Mouse (Mus musculus) limb, embryonic 10.5 days (tissue): ENCODE results near the gene 4921524J17Rik. TPM values are rescaled to one million over a fixed set of nuclear protein-coding genes. Genes with fewer than 3 reads are reported as not detected.

Experiments used
- DNase-seq: peaks from one replicate; pipeline ENCODE4 v3.0.0-alpha.2; 2017; ENCODE audit warnings: low spot score
- H3K27ac ChIP-seq: fragments of 300-500 bp; sonication (generic); 2 replicates; pipeline ENCODE4 v1.5.1; 2016; ENCODE audit warnings: mild to moderate bottlenecking
- H3K27me3 ChIP-seq: fragments of 300-500 bp; sonication (generic); 2 replicates; pipeline ENCODE4 v1.6.1; 2016; ENCODE audit warnings: low read depth, mild to moderate bottlenecking; ENCODE audit not compliant: poor library complexity, severe bottlenecking
- H3K36me3 ChIP-seq: fragments of 300-500 bp; sonication (generic); 2 replicates; pipeline ENCODE4 v1.6.1; 2016; ENCODE audit warnings: mild to moderate bottlenecking, moderate library complexity
- H3K4me1 ChIP-seq: fragments of 300-500 bp; sonication (generic); 2 replicates; pipeline ENCODE4 v1.6.1; 2016
- H3K4me3 ChIP-seq: fragments of 300-500 bp; sonication (generic); 2 replicates; pipeline ENCODE4 v1.5.1; 2016; ENCODE audit warnings: mild to moderate bottlenecking, moderate library complexity
- H3K9me3 ChIP-seq: fragments of 300-500 bp; sonication (generic); replicated peaks from 2 replicates; pipeline ENCODE4 v1.6.1; 2016; ENCODE audit warnings: mild to moderate bottlenecking
- WGBS: fragments of 180-500 bp; shearing (Covaris S2); methylation state at CpG from one replicate; pipeline ENCODE4 v1.1.7; 2016; 5-methylcytosine and 5-hydroxymethylcytosine counted together
- polyA plus RNA-seq: library from polyadenylated mRNA; unstranded; fragments of >200 nt; fragmentation: Nextera tagmentation; extraction: Ambion mirVana; gene quantifications from 2 replicates; pipeline ENCODE4 v1.2.1, GENCODE M21; 2016

4921524J17Rik gene
- polyA plus RNA-seq = 41.4 and 44.1 TPM in 2 replicates

- Histone ChIP-seq H3K27ac (peak within 1 kb of the TSS; percentile 96), H3K4me3 (peak within 1 kb of the TSS; percentile 86), H3K27me3 (no peaks in the 10 kb centered on the region), H3K4me1 (peaks cover 17% of the 10 kb centered on the region), H3K9me3 (no peaks in the 10 kb centered on the region), H3K36me3 (no peaks in the 10 kb centered on the region)
- WGBS = under 1% methylated on average over 83 of the region's 85 CpGs
- peak; percentile 98 for DNase-seq
Measured at GRCm38 (mm10) chr8:85432168-85433016, at the start of gene 4921524J17Rik. Gene 4921524J17Rik (minus strand): TSS chr8:85432833.

- H3K4me1 ChIP-seq = peaks cover 10% of the 10 kb centered on the region
- WGBS = 63% methylated on average over 6 of the region's 6 CpGs
- no peaks in the 10 kb centered on the region for H3K27me3 ChIP-seq
- H3K27ac ChIP-seq = no peak overlapping the region
- no peaks in the 10 kb centered on the region for H3K9me3 ChIP-seq
- DNase-seq = no peak
- no peak overlapping the region for H3K4me3 ChIP-seq
- no peaks in the 10 kb centered on the region for H3K36me3 ChIP-seq
Measured at GRCm38 (mm10) chr8:85482427-85482826, 49.8 kb upstream of the 4921524J17Rik start.

DNA sequence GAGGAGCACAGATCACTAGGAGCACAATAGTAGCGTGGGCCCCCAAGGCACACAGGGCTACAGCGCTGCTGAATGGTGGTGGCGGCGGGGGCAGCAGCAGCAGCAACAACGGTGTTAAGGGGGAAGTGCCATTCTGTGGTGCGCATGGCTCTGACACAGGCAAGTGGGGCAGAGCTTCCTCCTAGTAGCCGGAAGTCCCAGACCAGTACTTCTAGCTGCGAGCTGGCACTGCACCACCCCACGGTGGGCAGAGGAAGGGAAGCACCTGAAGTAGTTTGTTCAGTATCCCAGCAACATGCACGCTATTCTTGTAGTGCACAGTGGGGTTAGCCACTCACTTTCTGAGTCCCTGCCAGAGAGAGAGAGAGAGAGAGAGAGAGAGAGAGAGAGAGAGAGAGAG is 49.3 kb upstream of the 4921524J17Rik start:
- no peaks in the 10 kb centered on the region for H3K36me3 ChIP-seq
- H3K4me3 ChIP-seq = 0 out of 2 replicates have a peak overlapping the region, but pooled peaks have one; percentile 3
- no peaks in the 10 kb centered on the region for H3K27me3 ChIP-seq
- H3K9me3 ChIP-seq = no peaks in the 10 kb centered on the region
- WGBS = 38% methylated on average over 10 of the region's 10 CpGs
- peak overlapping the region; percentile 69 for H3K27ac ChIP-seq
- peaks cover 10% of the 10 kb centered on the region for H3K4me1 ChIP-seq
- DNase-seq = no peak

DNA sequence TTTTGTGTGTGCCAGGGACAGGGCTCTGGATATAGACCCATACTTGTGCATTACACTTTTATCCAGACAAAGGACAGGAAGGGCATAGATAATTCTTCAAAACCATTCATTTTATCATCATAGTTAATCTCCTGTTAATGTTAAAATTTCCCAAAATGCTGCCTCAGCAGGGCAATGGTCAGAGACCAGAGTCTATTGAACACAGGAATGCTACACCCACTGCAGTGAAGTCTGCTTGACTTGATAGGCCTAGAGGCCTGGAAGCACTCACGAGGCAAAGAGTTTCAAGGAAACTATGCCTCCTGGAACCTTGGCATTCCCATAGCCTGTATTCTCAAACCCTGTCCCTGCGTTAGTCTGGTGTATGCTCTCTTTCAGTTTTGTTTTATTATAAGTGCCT is 47.1 kb upstream of the 4921524J17Rik start:
- H3K27me3 ChIP-seq = no peaks in the 10 kb centered on the region
- no peaks in the 10 kb centered on the region for H3K9me3 ChIP-seq
- 89% methylated on average over 2 of the region's 2 CpGs for WGBS

GRCm38 (mm10) chr8:85478397-85478796 is 45.8 kb upstream of the 4921524J17Rik start:
- peaks cover 10% of the 10 kb centered on the region for H3K4me1 ChIP-seq
- H3K9me3 ChIP-seq = no peaks in the 10 kb centered on the region
- H3K36me3 ChIP-seq = no peaks in the 10 kb centered on the region
- no peaks in the 10 kb centered on the region for H3K27me3 ChIP-seq
- no peak overlapping the region for H3K27ac ChIP-seq
- H3K4me3 ChIP-seq = no peak overlapping the region
- DNase-seq = no peak
- WGBS = 92% methylated on average over 2 of the region's 2 CpGs

More for the DNA sequence above, 47.1 kb upstream of the 4921524J17Rik start:
- Histone ChIP-seq H3K4me1 (peaks cover 10% of the 10 kb centered on the region), H3K4me3 (no peak overlapping the region), H3K27ac (no peak overlapping the region), H3K36me3 (no peaks in the 10 kb centered on the region)
- no peak for DNase-seq

GRCm38 (mm10) chr8:85476970-85477545 is 44.4 kb upstream of the 4921524J17Rik start:
- no peak overlapping the region for H3K27ac ChIP-seq
- H3K36me3 ChIP-seq = no peaks in the 10 kb centered on the region
- DNase-seq = no peak
- H3K4me1 ChIP-seq = peaks cover 5% of the 10 kb centered on the region
- 80% methylated on average over 4 of the region's 4 CpGs for WGBS
- H3K27me3 ChIP-seq = no peaks in the 10 kb centered on the region
- H3K9me3 ChIP-seq = no peaks in the 10 kb centered on the region
- no peak overlapping the region for H3K4me3 ChIP-seq

DNA sequence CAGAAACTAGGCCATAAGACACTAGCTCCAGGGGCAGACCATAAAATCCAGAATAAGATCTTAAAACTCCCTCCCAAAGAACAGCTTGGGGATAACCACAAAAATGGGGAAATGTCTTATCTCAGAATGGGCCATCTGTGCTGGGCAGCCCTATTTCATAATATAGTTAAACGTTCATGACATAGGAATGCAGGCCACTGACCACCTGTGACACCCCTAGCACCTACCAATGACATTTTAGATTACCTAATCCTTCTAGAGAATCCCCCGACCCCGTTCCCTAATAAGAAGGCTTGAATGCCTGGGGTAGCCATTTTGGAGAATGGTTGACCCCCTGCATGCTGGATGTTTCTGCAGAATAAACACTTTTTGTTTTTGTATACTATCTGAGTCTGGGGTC is 42.3 kb upstream of the 4921524J17Rik start:
- DNase-seq = no peak
- no peak overlapping the region for H3K4me3 ChIP-seq
- 90% methylated on average over 3 of the region's 3 CpGs for WGBS
- no peaks in the 10 kb centered on the region for H3K36me3 ChIP-seq
- no peak overlapping the region for H3K27ac ChIP-seq
- H3K9me3 ChIP-seq = no peaks in the 10 kb centered on the region
- no peaks in the 10 kb centered on the region for H3K27me3 ChIP-seq
- no peaks in the 10 kb centered on the region for H3K4me1 ChIP-seq

DNA sequence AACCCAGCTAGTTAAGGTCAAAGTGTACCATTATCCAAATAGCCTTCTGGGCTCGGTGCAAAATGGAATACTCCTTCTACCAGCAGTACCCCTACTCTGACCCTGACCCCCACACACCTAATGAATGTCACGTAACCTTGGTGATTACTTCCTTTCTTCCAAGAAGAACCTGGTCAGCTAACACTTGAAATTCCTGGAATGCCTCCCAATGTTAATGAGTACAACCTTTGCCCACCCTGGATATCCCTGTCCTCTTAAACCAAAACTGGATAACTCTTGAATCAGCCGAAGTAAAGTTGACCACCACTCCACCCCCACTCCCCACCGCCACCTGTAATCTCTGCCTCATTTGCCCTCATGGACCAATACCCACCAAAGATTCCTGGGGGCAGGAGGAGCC is 40.6 kb upstream of the 4921524J17Rik start:
- Histone ChIP-seq H3K27ac (no peak overlapping the region), H3K27me3 (no peaks in the 10 kb centered on the region), H3K4me3 (no peak overlapping the region), H3K36me3 (no peaks in the 10 kb centered on the region), H3K9me3 (no peaks in the 10 kb centered on the region), H3K4me1 (no peaks in the 10 kb centered on the region)
- WGBS = 69% methylated on average over 4 of the region's 4 CpGs
- no peak for DNase-seq

GRCm38 (mm10) chr8:85472800-85473199 is 40.2 kb upstream of the 4921524J17Rik start:
- H3K27ac ChIP-seq = no peak overlapping the region
- no peak for DNase-seq
- H3K9me3 ChIP-seq = no peaks in the 10 kb centered on the region
- no peaks in the 10 kb centered on the region for H3K36me3 ChIP-seq
- no peaks in the 10 kb centered on the region for H3K4me1 ChIP-seq
- 72% methylated on average over 6 of the region's 6 CpGs for WGBS
- no peaks in the 10 kb centered on the region for H3K27me3 ChIP-seq
- no peak overlapping the region for H3K4me3 ChIP-seq

DNA sequence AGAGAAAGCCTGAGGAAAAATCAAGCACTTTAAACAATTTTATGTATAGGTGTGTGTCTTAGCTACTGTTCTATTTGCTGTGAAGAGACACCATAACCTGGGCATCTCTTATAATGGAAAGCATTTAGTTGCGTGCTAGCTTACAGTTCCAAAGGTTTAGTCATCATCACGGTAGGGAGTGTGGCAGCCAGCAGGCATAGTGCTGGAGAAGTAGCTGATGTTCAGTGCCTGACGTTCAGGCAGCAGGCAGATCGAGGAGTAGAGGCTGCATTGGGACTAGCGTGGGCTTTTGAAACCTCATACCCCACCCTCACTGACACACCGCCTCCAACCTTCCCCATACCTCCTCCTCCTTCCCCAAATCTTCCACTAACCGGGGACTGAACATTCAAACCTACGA is 38.1 kb upstream of the 4921524J17Rik start:
- WGBS = 87% methylated on average over 8 of the region's 8 CpGs
- Histone ChIP-seq H3K27me3 (no peaks in the 10 kb centered on the region), H3K36me3 (no peaks in the 10 kb centered on the region), H3K4me1 (no peaks in the 10 kb centered on the region), H3K27ac (no peak overlapping the region), H3K4me3 (no peak overlapping the region), H3K9me3 (no peaks in the 10 kb centered on the region)
- DNase-seq = no peak

DNA sequence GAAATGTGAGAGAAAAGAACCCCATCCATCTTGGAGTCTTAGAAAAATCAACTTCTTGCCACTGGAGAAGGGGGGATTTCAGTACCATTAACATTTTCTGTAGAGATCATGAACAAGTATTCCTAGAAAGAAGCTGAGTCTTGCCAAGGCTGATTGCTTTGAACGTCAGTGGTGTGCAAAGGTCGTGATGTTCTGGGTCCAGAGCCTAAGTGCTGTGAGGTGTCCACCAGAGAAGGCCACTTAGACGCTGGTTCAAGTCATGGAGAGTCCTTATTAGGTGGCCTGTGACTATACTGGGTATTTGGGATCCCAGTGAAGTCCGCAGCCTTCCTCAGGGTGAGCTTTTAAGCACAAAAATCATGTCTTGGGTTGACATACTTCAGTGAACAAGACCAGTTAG is 33.4 kb upstream of the 4921524J17Rik start:
- H3K36me3 ChIP-seq = no peaks in the 10 kb centered on the region
- DNase-seq = no peak

GRCm38 (mm10) chr8:85464316-85464715 is 31.7 kb upstream of the 4921524J17Rik start:
- H3K4me3 ChIP-seq = no peak overlapping the region
- no peaks in the 10 kb centered on the region for H3K27me3 ChIP-seq
- DNase-seq = no peak
- H3K36me3 ChIP-seq = no peaks in the 10 kb centered on the region
- no peak overlapping the region for H3K27ac ChIP-seq
- no peaks in the 10 kb centered on the region for H3K9me3 ChIP-seq
- no peaks in the 10 kb centered on the region for H3K4me1 ChIP-seq

More for the DNA sequence above, 33.4 kb upstream of the 4921524J17Rik start:
- 91% methylated on average over 4 of the region's 4 CpGs for whole genome bisulfite sequencing
- H3K27me3 ChIP-seq = no peaks in the 10 kb centered on the region
- H3K27ac ChIP-seq = no peak overlapping the region
- no peaks in the 10 kb centered on the region for H3K9me3 ChIP-seq
- no peaks in the 10 kb centered on the region for H3K4me1 ChIP-seq
- H3K4me3 ChIP-seq = no peak overlapping the region

DNA sequence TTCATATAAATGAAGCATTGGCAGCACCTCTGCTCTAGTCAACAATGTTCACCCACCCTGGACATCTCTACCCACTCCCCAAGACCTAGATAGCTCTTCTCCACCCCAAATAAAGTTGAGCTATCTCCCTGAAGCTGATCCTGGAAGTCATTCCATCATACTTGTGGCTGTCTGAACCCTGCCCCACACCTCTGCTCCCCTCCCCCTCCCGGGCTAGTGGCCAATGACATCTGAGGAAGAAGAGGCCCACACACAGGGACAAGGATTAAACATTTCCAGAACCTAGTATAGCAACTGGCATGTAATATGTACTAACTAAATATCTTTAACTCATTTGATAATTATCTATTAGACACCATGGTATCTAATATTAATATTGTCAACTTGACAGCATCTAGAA is 29.8 kb upstream of the 4921524J17Rik start:
- H3K4me1 ChIP-seq = no peaks in the 10 kb centered on the region
- 84% methylated on average over 1 of the region's 1 CpGs for WGBS
- no peak for DNase-seq
- H3K9me3 ChIP-seq = no peaks in the 10 kb centered on the region
- no peak overlapping the region for H3K27ac ChIP-seq
- no peaks in the 10 kb centered on the region for H3K27me3 ChIP-seq
- no peaks in the 10 kb centered on the region for H3K36me3 ChIP-seq
- H3K4me3 ChIP-seq = no peak overlapping the region
